Mouse (Mus musculus) cerebral cortex, adult 2 months (tissue): ENCODE results near the gene Zfp84.

ENCODE experiments used
- WGBS: fragments of 180-500 bp; shearing (Covaris S2); methylation state at CpG from one replicate; pipeline ENCODE4 v1.1.7; 2018; 5-methylcytosine and 5-hydroxymethylcytosine counted together

The Zfp84 gene

GRCm38 (mm10) chr7:29768090-29768900 lies at the start of gene Zfp84:
Gene Zfp84 (plus strand): TSS chr7:29768552.
- under 1% methylated on average over 32 of the region's 32 CpGs for WGBS

DNA sequence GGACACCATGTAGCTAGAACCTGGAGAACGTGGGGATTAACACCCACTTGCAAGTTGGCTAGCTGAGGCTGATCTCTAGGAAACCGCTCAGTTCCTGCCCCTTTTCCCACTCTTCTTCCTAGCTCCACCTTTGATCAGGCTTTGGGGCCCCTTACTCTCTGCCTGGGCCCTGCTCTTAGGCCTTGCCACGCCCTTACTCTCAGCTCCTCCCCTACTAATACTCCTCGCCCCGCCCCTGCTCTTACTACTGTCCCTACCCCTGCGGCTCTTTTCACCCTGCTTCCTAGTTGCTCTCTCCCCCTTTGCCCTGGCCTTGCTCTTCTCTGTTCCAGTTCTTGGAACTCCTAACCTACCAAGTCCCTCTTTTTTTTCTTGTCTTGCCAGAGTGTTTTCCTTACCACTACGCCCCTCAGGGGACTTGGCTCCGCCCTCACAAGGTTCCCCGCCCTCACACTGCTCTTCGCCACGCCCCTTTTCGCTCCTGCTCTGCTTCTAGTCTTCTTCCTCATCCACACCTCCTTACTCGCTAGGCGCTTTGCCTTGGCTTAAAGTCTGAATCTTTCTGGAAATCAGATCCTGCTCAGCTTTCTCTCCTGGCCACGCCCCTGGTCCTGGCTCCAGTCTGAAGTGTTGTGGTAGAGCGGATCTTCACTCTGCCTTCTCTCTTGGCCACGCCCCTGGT lies 42.8 kb upstream of the Zfp84 start:
- 46% methylated on average over 17 of the region's 17 CpGs for WGBS

DNA sequence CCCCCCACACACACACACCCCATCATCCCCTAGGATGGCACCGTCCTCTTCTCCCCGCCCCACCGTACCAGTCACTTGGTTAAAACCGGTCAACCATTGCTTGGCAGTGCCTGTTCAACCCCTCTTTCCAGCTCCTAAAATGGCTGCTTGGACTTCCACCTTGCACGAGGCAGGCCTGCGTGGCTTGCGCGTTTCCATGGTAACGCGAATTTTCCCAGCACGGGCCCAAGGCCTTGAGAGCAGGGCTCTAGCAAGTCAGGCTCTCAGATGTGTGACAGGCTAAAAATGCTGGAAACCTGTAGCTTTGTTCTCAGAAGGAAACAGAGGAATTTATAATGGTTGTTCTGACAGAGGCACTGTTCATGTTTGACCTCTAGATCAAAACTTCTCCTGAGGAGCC lies 41.5 kb upstream of the Zfp84 start, which contains the start of gene Catsperg2:
TSS of gene Catsperg2 (minus strand) at position 173 of the 400 bp plus-strand sequence.
- WGBS: 55% methylated on average over 11 of the region's 11 CpGs

DNA sequence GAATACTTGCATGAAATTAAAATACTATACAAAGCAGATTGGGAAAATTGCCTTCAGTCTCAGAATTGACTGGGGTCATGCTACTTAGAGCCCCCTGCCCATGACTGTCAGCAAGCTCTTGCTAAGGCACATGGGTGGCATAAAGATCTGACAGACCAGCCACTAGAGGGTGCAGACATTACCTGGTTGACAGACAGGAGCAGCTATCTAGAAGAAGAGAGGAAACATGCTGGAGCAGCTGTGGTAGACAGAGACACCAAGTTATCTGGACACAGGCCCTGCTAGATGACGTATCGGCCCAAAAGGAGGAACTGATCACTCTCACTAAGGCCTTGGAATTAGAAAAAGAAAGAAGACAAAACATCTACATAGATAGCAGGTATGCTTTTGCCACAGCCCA lies 40.3 kb upstream of the Zfp84 start:
- WGBS: 82% methylated on average over 2 of the region's 2 CpGs

DNA sequence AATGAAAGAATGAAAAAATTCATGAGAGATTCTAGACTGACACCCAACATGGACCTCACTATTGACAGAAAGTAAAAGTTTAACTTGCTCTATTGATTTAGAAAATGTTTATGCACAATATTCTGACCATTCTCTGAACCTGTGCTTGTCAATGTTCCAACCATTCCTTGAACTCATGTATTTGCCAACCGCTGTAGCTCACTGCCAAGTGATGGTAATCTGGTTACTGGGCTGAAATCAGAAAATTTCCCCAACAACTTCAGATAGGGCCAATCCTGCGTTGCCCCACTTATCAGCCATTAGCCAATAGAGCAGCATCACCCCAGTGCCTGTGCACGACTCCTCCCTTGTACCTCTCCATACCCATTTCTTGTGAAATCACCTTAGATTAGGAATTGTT lies 26.1 kb upstream of the Zfp84 start:
- 86% methylated on average over 3 of the region's 3 CpGs for WGBS

- 87% methylated on average over 5 of the region's 5 CpGs for WGBS
These were observed 7.9 kb upstream of the Zfp84 start for GRCm38 (mm10) chr7:29760476-29760875.

DNA sequence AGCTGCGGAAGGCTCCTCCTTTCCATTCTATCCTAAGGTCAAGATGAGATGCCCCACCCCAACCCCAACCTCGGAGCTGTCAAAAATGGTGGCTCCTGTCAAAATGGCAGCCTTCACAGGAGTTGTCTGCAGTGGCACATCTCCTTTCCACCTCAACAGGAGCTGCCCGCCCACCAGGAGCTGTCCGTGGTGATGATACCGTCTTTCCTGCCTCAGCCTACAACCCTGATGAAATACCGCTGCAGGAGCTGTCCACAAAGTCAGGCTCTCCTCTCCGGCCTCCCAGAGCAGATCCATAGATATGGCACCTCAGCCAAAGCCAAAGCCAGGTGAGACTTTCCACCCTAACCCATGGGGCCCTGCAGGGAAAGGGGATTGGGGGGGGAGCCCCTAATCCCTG lies 3.6 kb upstream of the Zfp84 start:
- 88% methylated on average over 7 of the region's 7 CpGs for WGBS

- WGBS: 0% methylated on average over 15 of the region's 15 CpGs
These were observed 1.2 kb upstream of the Zfp84 start for GRCm38 (mm10) chr7:29767058-29767686.

GRCm38 (mm10) chr7:29768980-29769379 lies 628 bp downstream of the Zfp84 start:
- WGBS: 3% methylated on average over 10 of the region's 10 CpGs

- 86% methylated on average over 7 of the region's 7 CpGs for WGBS
These were observed 5.2 kb downstream of the Zfp84 start for GRCm38 (mm10) chr7:29773503-29773902.

DNA sequence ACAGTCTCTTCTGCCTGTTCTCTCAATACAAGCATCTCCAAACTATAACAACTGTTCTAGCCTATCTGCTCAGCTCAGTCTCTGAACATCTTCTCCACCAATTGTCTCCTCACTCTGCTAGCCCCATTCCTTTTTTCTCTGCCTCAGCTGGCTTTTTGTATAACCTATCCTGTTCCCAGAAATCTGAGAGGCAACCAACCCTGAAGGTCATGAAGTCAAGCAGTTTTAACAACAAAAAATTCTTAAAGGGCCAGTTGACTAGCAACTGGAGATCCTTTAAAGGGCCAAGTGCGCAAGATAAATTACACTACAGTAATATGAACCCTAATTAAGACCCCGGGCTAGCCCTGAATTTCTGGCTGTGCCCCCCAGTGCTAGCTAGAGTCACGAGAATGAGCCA lies 6.0 kb downstream of the Zfp84 start:
- WGBS: 86% methylated on average over 3 of the region's 3 CpGs

GRCm38 (mm10) chr7:29776568-29776967 lies 8.2 kb downstream of the Zfp84 start:
- WGBS: 97% methylated on average over 19 of the region's 19 CpGs

- WGBS: 78% methylated on average over 10 of the region's 10 CpGs
These were observed 9.0 kb downstream of the Zfp84 start for GRCm38 (mm10) chr7:29777372-29777771.

DNA sequence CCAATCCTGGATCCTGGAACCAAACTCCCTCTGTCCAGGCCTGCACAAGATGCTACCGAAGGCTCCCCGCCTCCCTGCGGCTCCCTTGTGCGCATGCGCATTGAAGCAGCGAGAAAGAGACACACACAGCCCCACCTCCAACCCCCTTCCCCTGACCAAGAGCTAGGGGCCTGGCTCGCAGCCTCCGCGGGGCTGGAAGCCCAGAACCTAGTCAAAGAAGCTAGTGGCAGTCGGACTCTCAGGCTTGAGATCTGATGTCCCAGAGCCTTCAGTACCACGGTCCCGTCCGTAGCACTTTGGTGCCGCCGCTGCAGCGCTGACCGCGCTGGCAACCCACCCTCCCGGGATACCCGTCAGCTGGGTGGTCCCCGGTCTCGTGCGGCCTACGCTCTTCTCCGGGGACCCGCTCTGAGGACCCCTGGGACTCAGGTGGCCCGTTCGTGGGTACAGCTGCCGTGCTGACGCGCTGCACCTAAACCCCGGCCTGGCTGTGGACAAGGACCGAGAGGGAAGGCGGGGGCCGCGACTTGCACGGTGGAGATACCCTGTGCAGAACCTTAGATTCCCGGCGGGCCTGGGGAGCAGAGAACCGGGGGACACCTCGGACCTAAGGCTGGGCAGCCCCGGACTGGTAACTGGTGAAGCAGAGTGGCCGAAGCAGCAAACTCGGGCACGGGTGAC lies 15.7 kb downstream of the Zfp84 start, which contains the start of gene Zfp30:
TSS of gene Zfp30 (plus strand) at position 128 of the 681 bp plus-strand sequence.
- under 1% methylated on average over 45 of the region's 45 CpGs for WGBS

GRCm38 (mm10) chr7:29785023-29785422 lies 16.7 kb downstream of the Zfp84 start:
- 29% methylated on average over 8 of the region's 8 CpGs for WGBS

- 55% methylated on average over 5 of the region's 5 CpGs for WGBS
These were observed 17.5 kb downstream of the Zfp84 start for GRCm38 (mm10) chr7:29785888-29786287.

DNA sequence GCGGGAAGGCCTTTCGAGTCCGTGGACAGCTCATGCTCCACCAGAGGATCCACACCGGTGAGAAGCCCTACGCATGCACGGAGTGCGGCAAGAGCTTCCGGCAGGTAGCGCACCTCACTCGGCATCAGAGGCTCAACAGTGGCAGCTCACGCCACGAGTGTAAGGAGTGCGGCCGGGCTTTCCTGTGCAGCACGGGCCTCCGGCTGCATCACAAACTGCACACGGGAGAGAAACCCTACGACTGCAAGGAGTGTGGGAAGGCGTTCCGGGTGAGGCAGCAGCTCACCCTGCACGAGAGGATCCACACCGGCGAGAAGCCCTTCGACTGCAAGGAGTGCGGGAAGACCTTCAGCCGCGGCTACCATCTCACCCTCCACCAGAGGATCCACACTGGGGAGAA lies 24.6 kb downstream of the Zfp84 start:
- 58% methylated on average over 27 of the region's 27 CpGs for WGBS

GRCm38 (mm10) chr7:29807046-29807445 lies 38.7 kb downstream of the Zfp84 start:
- WGBS: 58% methylated on average over 5 of the region's 5 CpGs

- WGBS: 98% methylated on average over 1 of the region's 1 CpGs
These were observed 43.9 kb downstream of the Zfp84 start for GRCm38 (mm10) chr7:29812244-29812643.

DNA sequence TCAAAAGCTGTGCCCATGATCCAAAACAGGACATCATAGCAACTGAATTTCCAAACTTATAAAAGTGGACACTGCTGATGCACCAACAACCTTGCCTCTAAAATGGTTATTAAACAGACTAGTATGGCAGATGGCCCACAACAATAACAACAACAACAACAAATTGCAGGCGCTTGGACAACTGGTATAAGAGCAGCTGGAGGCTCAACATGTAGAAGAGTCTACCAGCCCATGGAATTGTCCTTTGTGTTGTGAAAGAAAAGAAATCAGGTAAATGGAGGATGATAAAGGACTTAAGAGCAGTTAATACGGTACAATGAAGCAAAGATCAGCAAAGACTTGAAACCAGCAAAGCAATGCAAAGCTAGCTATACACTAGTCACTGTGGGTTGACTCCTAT lies 46.0 kb downstream of the Zfp84 start:
- WGBS: 89% methylated on average over 2 of the region's 2 CpGs

DNA sequence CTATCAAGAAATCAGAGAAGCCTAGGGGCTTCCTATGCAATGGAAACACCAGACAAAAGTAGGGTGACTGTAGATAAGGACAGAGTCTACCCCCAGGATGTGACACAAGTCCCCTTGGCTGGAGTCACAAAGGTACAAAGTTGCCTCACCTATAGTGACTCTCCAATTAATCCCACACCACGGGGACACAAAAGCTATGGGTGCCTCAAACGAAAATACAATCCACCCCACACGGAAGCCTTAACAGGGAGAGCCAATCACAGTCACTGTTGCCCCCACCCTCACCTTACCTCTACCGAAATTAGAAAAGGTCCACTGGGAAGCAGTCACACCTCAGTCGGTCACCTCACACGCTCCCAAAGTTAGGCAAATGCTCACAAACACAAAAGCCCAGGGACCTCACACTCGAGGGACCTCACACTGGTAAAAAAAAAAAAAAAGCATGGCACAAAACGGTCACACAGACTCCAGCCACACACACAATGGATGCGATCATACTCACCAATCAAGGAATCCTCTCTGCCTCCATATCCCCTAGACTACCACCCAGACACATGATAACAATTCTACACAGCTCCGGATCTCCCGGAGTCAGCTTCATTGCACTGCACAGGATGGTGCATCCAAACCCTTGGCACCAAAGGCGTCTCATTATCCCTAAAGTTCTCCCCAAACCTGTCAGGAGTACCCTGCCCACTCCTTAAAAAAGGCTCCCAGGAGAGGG lies 46.9 kb downstream of the Zfp84 start:
- under 1% methylated on average over 12 of the region's 12 CpGs for WGBS
